Mouse (Mus musculus) bone marrow macrophage, adult 2 months (primary cell): Measurements from ENCODE around the gene Ghdc. TPM values are rescaled to one million over a fixed set of nuclear protein-coding genes. Genes with fewer than 3 reads are reported as not detected.
A peak's percentile ranks its signal among the peaks of the same experiment; 100 is the strongest.

Source experiments
- H3K27ac ChIP-seq: 2 replicates; pipeline ENCODE4 v1.5.1; 2012; ENCODE audit warnings: low read depth, low read length; ENCODE audit not compliant: insufficient read depth
- H3K4me1 ChIP-seq: 2 replicates; pipeline ENCODE4 v1.6.1; 2012; ENCODE audit warnings: low read length; ENCODE audit not compliant: control insufficient read depth, insufficient read depth
- H3K4me3 ChIP-seq: 2 replicates; pipeline ENCODE4 v1.5.1; 2012; ENCODE audit warnings: mild to moderate bottlenecking, low read length, moderate library complexity; ENCODE audit not compliant: insufficient read depth
- CTCF ChIP-seq: IDR thresholded peaks from 2 replicates; pipeline ENCODE4 v1.5.1; 2012; ENCODE audit warnings: low read depth, mild to moderate bottlenecking, low read length, moderate library complexity
- POLR2A ChIP-seq: IDR thresholded peaks from 2 replicates; pipeline ENCODE4 v1.6.1; 2012; ENCODE audit warnings: mild to moderate bottlenecking, low read depth, low read length, borderline replicate concordance
- polyA plus RNA-seq: library from polyadenylated mRNA; stranded (reverse); fragments of >200 nt; gene quantifications from 2 replicates; pipeline ENCODE4 v1.2.4, GENCODE M21; 2012; ENCODE audit not compliant: missing spikeins, insufficient read depth, insufficient read length

Ghdc gene
- polyA plus RNA-seq, result 12.0 and 15.6 TPM in 2 replicates

- Histone ChIP-seq H3K27ac (peak within 1 kb of the TSS; percentile 37; the same call in 1 of the 2 replicates), H3K4me1 (peaks cover 11% of the 10 kb centered on the region), H3K4me3 (peak within 1 kb of the TSS; percentile 72)
- no peak for TF ChIP-seq CTCF
- TF ChIP-seq POLR2A, result no peak
Measured at GRCm38 (mm10) chr11:100770646-100771408, at the start of gene Ghdc. Ghdc (minus strand) TSS chr11:100770957.

- TF ChIP-seq CTCF (0 out of 2 replicates have a peak, but pooled peaks have one; percentile 13), POLR2A (no peak)
- H3K27ac ChIP-seq, result no peak overlapping the region
- H3K4me1 ChIP-seq, result peaks cover 57% of the 10 kb centered on the region
- H3K4me3 ChIP-seq, result no peak overlapping the region
Measured at GRCm38 (mm10) chr11:100820047-100820446, 49.3 kb upstream of the Ghdc start.

GRCm38 (mm10) chr11:100819626-100820025, 48.9 kb upstream of the Ghdc start:
- TF ChIP-seq POLR2A (no peak), CTCF (no peak)
- H3K4me1 ChIP-seq, result peaks cover 57% of the 10 kb centered on the region

GRCm38 (mm10) chr11:100819048-100819447, 48.3 kb upstream of the Ghdc start:
- Histone ChIP-seq H3K27ac (no peak overlapping the region), H3K4me3 (no peak overlapping the region), H3K4me1 (peaks cover 52% of the 10 kb centered on the region)
- TF ChIP-seq CTCF (no peak), POLR2A (no peak)

More at GRCm38 (mm10) chr11:100819626-100820025, 48.9 kb upstream of the Ghdc start:
- no peak overlapping the region for H3K27ac ChIP-seq
- H3K4me3 ChIP-seq, result no peak overlapping the region

- Histone ChIP-seq H3K4me3 (no peak overlapping the region), H3K27ac (no peak overlapping the region), H3K4me1 (peaks cover 47% of the 10 kb centered on the region)
- TF ChIP-seq CTCF (no peak), POLR2A (no peak)
Measured at GRCm38 (mm10) chr11:100818359-100819012, 47.7 kb upstream of the Ghdc start.

- Histone ChIP-seq H3K27ac (no peak overlapping the region), H3K4me1 (peaks cover 38% of the 10 kb centered on the region), H3K4me3 (no peak overlapping the region)
- TF ChIP-seq CTCF (no peak), POLR2A (no peak)
Measured at GRCm38 (mm10) chr11:100817311-100817710, 46.6 kb upstream of the Ghdc start.

GRCm38 (mm10) chr11:100816801-100817200, 46.0 kb upstream of the Ghdc start:
- H3K4me1 ChIP-seq, result peaks cover 37% of the 10 kb centered on the region

GRCm38 (mm10) chr11:100816342-100816741, 45.6 kb upstream of the Ghdc start:
- peak overlapping the region; percentile 0; the same call in 1 of the 2 replicates for H3K27ac ChIP-seq
- no peak for TF ChIP-seq CTCF
- TF ChIP-seq POLR2A, result no peak
- H3K4me1 ChIP-seq, result peaks cover 32% of the 10 kb centered on the region
- H3K4me3 ChIP-seq, result no peak overlapping the region

More at GRCm38 (mm10) chr11:100816801-100817200, 46.0 kb upstream of the Ghdc start:
- Histone ChIP-seq H3K4me3 (no peak overlapping the region), H3K27ac (no peak overlapping the region)
- TF ChIP-seq CTCF (no peak), POLR2A (no peak)

GRCm38 (mm10) chr11:100814498-100814897, 43.7 kb upstream of the Ghdc start:
- H3K4me3 ChIP-seq, result peak overlapping the region; percentile 55
- peak overlapping the region; percentile 28; the same call in 1 of the 2 replicates for H3K27ac ChIP-seq
- TF ChIP-seq POLR2A (no peak), CTCF (no peak)
- H3K4me1 ChIP-seq, result peaks cover 22% of the 10 kb centered on the region

GRCm38 (mm10) chr11:100811132-100811531, 40.4 kb upstream of the Ghdc start:
- Histone ChIP-seq H3K4me3 (no peak overlapping the region), H3K27ac (no peak overlapping the region), H3K4me1 (peaks cover 18% of the 10 kb centered on the region)
- no peak for TF ChIP-seq CTCF
- TF ChIP-seq POLR2A, result no peak
